Mouse (Mus musculus): Measurements from ENCODE around the gene Agap3.

- TF ChIP-seq CTCF (IDR thresholded peaks at IDR 0.05; ENCODE audit: low read depth) = no peak
- TF ChIP-seq EP300 (optimal IDR thresholded peaks at IDR 0.05) = no peak
Observed at GRCm38 (mm10) chr5:24452030-24452690, at the start of gene Agap3.

Data from stomach, postnatal 0 days (tissue).